Mouse (Mus musculus) limb, embryonic 15.5 days (tissue): ENCODE results near the gene Mmp9. TPM values are rescaled to one million over a fixed set of nuclear protein-coding genes. Genes with fewer than 3 reads are reported as not detected.

ENCODE experiments used
- ATAC-seq: fragments of 200-750 bp; cut with Nextera tagmentation; 2 replicates; pipeline ENCODE4 v1.8.0; 2017; ENCODE audit warnings: low read depth, moderate TSS enrichment; ENCODE audit not compliant: insufficient number of reproducible peaks, low FRiP score, low TSS enrichment
- H3K27ac ChIP-seq: fragments of 300-500 bp; sonication (generic); 2 replicates; pipeline ENCODE4 v1.5.1; 2015; ENCODE audit warnings: moderate library complexity, mild to moderate bottlenecking, inconsistent platforms
- H3K27me3 ChIP-seq: fragments of 300-500 bp; sonication (generic); 2 replicates; pipeline ENCODE4 v1.6.1; 2015; ENCODE audit warnings: inconsistent platforms
- H3K36me3 ChIP-seq: fragments of 300-500 bp; sonication (generic); 2 replicates; pipeline ENCODE4 v1.6.1; 2015; ENCODE audit warnings: inconsistent platforms
- H3K4me1 ChIP-seq: fragments of 300-500 bp; sonication (generic); 2 replicates; pipeline ENCODE4 v1.6.1; 2015; ENCODE audit warnings: inconsistent platforms
- H3K4me2 ChIP-seq: fragments of 300-500 bp; sonication (generic); 2 replicates; pipeline ENCODE4 v1.6.1; 2015; ENCODE audit warnings: mild to moderate bottlenecking, inconsistent platforms
- H3K4me3 ChIP-seq: fragments of 300-500 bp; sonication (generic); 2 replicates; pipeline ENCODE4 v1.5.1; 2015; ENCODE audit warnings: mild to moderate bottlenecking, inconsistent platforms
- H3K9ac ChIP-seq: fragments of 300-500 bp; sonication (generic); 2 replicates; pipeline ENCODE4 v1.6.1; 2015; ENCODE audit warnings: inconsistent platforms
- H3K9me3 ChIP-seq: fragments of 300-500 bp; sonication (generic); 2 replicates; pipeline ENCODE4 v1.6.1; 2016; ENCODE audit warnings: inconsistent platforms
- WGBS: fragments of 180-500 bp; shearing (Covaris S2); methylation state at CpG from one replicate; pipeline ENCODE4 v1.1.7; 2015; 5-methylcytosine and 5-hydroxymethylcytosine counted together
- polyA plus RNA-seq: library from polyadenylated mRNA; unstranded; fragments of >200 nt; fragmentation: Nextera tagmentation; extraction: Ambion mirVana; gene quantifications from 2 replicates; pipeline ENCODE4 v1.2.1, GENCODE M21; 2015

The Mmp9 gene
- polyA plus RNA-seq, 1 experiment from 2014 or later: 22.2 TPM

DNA sequence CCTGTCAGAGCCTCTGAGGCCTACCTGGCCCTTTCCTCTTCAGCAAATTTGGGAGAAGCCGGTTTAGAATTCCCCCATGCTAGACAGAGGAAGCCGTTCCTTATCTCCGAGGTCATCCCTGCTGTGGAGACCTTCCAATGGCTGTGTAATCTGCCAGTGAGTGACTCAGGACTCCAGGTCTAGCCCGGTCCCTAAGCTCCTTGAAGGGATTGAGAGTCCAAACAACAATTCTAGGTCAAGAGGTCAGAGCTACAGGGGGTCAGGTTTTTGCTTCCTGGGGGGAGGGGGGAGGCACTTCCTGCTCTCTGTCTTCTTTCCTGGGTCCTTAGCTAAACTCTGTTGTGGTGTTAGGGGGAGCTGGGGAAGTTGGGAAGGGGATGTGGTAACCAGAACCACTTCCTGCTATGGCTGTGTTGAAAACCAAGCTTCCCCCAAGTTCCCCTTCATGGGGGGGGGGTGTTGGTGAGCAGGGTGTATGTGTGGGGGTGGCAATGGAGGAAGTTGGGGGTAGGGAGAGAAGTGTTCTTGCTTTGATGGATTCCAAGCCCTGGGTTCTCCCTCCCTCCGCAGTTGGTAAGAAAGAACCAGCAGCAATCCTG, 2.2 kb downstream of the Mmp9 start:
- Histone ChIP-seq H3K9me3 (no peaks in the 10 kb centered on the region), H3K27me3 (peaks cover 49% of the 10 kb centered on the region), H3K4me3 (no peak overlapping the region), H3K36me3 (no peaks in the 10 kb centered on the region), H3K4me2 (no peak overlapping the region), H3K4me1 (peaks cover 26% of the 10 kb centered on the region), H3K27ac (no peak overlapping the region), H3K9ac (no peak overlapping the region)
- WGBS: 17% methylated on average over 5 of the region's 5 CpGs
- no peak for ATAC-seq

DNA sequence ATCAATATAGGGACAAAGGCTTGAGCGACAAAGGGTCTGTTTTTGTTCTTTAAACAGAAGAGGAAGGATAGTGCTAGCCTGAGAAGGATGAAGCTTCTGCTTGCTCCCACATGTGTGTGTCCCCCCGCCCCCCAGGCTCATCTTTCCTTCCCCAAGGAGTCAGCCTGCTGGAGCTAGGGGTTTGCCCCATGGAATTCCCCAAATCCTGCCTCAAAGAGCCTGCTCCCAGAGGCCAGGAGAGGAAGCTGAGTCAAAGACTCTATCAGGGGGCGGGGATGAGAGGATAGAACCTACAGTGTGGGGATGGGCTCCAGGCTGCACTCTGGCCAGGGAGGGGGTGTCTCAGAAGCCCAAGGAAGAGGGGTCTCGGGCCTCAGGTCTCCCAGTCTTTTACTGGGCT, 6.9 kb downstream of the Mmp9 start:
- Histone ChIP-seq H3K9ac (no peak overlapping the region), H3K9me3 (no peaks in the 10 kb centered on the region), H3K36me3 (no peaks in the 10 kb centered on the region), H3K4me3 (no peak overlapping the region), H3K4me2 (no peak overlapping the region), H3K27me3 (peaks cover 59% of the 10 kb centered on the region), H3K27ac (no peak overlapping the region), H3K4me1 (peaks cover 25% of the 10 kb centered on the region)
- 35% methylated on average over 4 of the region's 4 CpGs for WGBS
- ATAC-seq: peak; percentile 31; the same call in 1 of the 2 replicates

DNA sequence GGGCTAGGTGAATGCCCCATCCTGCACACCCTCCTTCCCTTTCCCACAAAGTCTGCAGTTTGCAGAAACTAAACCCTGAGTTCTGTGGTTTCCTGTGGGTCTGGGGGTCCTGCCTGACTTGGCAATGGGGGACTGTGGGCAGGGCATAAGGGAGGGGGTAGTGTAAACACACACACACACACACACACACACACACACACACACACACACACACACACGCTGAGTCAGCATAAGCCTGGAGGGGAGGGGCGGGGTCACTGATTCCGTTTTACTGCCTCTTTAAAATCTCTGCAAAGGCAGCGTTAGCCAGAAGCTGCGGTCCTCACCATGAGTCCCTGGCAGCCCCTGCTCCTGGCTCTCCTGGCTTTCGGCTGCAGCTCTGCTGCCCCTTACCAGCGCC, 7.3 kb downstream of the Mmp9 start:
- Histone ChIP-seq H3K4me1 (peaks cover 27% of the 10 kb centered on the region), H3K9me3 (no peaks in the 10 kb centered on the region), H3K27ac (no peak overlapping the region), H3K36me3 (no peaks in the 10 kb centered on the region), H3K4me2 (no peak overlapping the region), H3K9ac (no peak overlapping the region), H3K4me3 (no peak overlapping the region), H3K27me3 (peaks cover 64% of the 10 kb centered on the region)
- WGBS: 6% methylated on average over 6 of the region's 7 CpGs
- peak; percentile 60; the same call in 1 of the 2 replicates for ATAC-seq

DNA sequence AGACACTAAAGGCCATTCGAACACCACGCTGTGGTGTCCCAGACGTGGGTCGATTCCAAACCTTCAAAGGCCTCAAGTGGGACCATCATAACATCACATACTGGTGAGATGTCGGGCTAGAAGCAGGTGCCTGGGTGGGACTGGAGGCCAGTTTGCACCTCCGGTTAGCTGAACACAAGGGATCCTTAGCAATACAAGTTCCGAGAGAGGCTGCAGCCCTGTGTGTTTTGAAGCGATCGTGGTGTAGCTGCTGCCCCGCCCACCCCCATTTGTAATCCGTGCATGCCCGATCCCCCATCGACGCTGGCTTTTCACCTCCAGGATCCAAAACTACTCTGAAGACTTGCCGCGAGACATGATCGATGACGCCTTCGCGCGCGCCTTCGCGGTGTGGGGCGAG, 8.4 kb downstream of the Mmp9 start:
- Histone ChIP-seq H3K9ac (no peak overlapping the region), H3K4me1 (peaks cover 33% of the 10 kb centered on the region), H3K27me3 (peaks cover 73% of the 10 kb centered on the region), H3K36me3 (no peaks in the 10 kb centered on the region), H3K4me3 (peak overlapping the region; percentile 9; the same call in 1 of the 2 replicates), H3K4me2 (peak overlapping the region; percentile 30; the same call in 1 of the 2 replicates), H3K27ac (no peak overlapping the region), H3K9me3 (no peaks in the 10 kb centered on the region)
- no peak for ATAC-seq
- WGBS: 8% methylated on average over 25 of the region's 25 CpGs

DNA sequence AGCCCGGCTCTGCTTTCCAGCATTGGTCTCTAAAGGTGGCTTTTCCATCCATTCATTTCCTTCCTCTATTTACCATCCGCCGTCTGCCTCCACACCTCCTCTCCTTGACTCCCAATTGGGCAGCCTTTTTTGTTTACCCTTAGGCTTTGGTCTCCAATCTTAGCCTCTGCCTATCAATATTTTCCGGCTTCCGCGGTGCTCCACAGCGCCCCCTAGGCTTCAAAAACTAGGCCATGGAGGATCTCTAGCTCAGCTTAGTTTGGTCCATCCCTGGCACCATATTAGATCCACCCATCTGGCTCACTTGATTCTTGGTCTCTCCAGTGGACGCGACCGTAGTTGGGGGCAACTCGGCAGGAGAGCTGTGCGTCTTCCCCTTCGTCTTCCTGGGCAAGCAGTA, 9.9 kb downstream of the Mmp9 start:
- no peak overlapping the region for H3K4me3 ChIP-seq

DNA sequence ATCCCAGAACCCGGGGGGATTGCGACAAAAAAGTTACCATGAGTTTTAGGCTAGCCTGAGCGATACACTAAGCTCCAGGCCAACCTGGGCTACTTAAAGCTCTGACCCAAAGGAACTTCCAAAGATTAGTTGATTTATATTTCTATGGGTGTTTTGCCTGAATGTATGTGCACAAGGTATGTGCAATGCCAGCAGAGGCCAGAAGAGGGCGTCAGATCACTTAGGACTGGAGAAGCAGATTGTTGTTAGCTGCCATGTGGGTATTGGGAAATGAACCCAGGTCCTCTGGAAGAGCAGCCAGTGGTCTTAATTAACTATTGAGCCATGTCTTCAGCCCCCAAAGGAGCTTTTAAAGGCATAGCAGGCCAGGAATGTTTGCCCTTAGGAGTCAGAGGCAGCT, 11.2 kb downstream of the Mmp9 start:
- 83% methylated on average over 4 of the region's 4 CpGs for WGBS
- H3K27me3 ChIP-seq: peaks cover 87% of the 10 kb centered on the region
- no peaks in the 10 kb centered on the region for H3K36me3 ChIP-seq
- H3K9me3 ChIP-seq: no peaks in the 10 kb centered on the region
- no peak overlapping the region for H3K4me2 ChIP-seq
- H3K27ac ChIP-seq: no peak overlapping the region
- no peak overlapping the region for H3K9ac ChIP-seq
- no peak for ATAC-seq
- H3K4me3 ChIP-seq: no peak overlapping the region
- peaks cover 33% of the 10 kb centered on the region for H3K4me1 ChIP-seq

More for the DNA sequence above, 9.9 kb downstream of the Mmp9 start:
- Histone ChIP-seq H3K36me3 (no peaks in the 10 kb centered on the region), H3K4me1 (peaks cover 33% of the 10 kb centered on the region), H3K27me3 (peaks cover 85% of the 10 kb centered on the region), H3K27ac (no peak overlapping the region), H3K9ac (no peak overlapping the region), H3K9me3 (no peaks in the 10 kb centered on the region), H3K4me2 (no peak overlapping the region)
- WGBS: 26% methylated on average over 13 of the region's 13 CpGs
- ATAC-seq: no peak

DNA sequence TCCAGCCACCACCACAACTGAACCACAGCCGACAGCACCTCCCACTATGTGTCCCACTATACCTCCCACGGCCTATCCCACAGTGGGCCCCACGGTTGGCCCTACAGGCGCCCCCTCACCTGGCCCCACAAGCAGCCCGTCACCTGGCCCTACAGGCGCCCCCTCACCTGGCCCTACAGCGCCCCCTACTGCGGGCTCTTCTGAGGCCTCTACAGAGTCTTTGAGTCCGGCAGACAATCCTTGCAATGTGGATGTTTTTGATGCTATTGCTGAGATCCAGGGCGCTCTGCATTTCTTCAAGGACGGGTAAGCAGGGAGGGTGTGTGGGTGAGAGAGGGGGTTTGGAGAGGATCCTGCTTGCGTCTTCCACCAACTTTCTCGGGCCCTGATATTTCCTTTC, 11.9 kb downstream of the Mmp9 start:
- no peaks in the 10 kb centered on the region for H3K9me3 ChIP-seq
- H3K9ac ChIP-seq: no peak overlapping the region
- 32% methylated on average over 13 of the region's 13 CpGs for WGBS
- H3K4me2 ChIP-seq: no peak overlapping the region
- H3K27ac ChIP-seq: no peak overlapping the region
- peaks cover 33% of the 10 kb centered on the region for H3K4me1 ChIP-seq
- no peaks in the 10 kb centered on the region for H3K36me3 ChIP-seq
- no peak overlapping the region for H3K4me3 ChIP-seq
- H3K27me3 ChIP-seq: peaks cover 84% of the 10 kb centered on the region
- ATAC-seq: no peak

DNA sequence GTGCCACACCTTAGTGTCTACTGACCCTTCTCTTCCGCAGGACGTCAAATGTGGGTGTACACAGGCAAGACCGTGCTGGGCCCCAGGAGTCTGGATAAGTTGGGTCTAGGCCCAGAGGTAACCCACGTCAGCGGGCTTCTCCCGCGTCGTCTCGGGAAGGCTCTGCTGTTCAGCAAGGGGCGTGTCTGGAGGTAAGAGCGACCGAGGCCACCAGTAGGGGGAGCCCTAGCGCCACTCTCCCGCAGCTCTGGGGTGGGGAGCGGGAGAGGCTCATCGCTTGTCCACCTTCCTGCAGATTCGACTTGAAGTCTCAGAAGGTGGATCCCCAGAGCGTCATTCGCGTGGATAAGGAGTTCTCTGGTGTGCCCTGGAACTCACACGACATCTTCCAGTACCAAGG, 12.6 kb downstream of the Mmp9 start:
- Histone ChIP-seq H3K9me3 (no peaks in the 10 kb centered on the region), H3K4me2 (peak overlapping the region; percentile 19; the same call in 1 of the 2 replicates), H3K9ac (no peak overlapping the region), H3K36me3 (no peaks in the 10 kb centered on the region), H3K4me3 (no peak overlapping the region), H3K27me3 (peaks cover 79% of the 10 kb centered on the region), H3K27ac (no peak overlapping the region), H3K4me1 (peaks cover 31% of the 10 kb centered on the region)
- 0 out of 2 replicates have a peak, but pooled peaks have one; percentile 44 for ATAC-seq
- WGBS: 1% methylated on average over 21 of the region's 21 CpGs

DNA sequence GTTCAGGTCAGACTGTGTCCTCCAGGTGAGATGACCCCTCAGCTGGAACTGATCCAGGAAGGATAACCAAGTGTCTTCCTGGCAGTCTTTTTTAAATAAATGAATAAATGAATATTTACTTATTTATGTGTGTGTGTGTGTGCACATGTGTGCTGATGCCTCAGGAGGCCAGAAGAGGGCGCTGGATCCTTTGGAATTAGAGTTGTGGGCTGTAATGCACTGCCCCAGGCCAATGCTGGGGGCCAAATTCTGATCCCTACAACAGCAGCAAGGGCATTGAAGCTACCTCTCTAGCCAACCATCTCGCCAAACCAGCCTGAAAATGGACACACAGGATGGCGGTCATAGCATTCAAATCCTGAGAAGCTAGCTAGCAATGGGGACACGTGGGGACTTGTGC, 15.1 kb downstream of the Mmp9 start:
- Histone ChIP-seq H3K9me3 (no peaks in the 10 kb centered on the region), H3K27ac (no peak overlapping the region), H3K27me3 (peaks cover 60% of the 10 kb centered on the region), H3K4me3 (no peak overlapping the region), H3K4me1 (peaks cover 14% of the 10 kb centered on the region), H3K36me3 (no peaks in the 10 kb centered on the region), H3K4me2 (no peak overlapping the region), H3K9ac (no peak overlapping the region)
- ATAC-seq: no peak
- 65% methylated on average over 4 of the region's 4 CpGs for WGBS

DNA sequence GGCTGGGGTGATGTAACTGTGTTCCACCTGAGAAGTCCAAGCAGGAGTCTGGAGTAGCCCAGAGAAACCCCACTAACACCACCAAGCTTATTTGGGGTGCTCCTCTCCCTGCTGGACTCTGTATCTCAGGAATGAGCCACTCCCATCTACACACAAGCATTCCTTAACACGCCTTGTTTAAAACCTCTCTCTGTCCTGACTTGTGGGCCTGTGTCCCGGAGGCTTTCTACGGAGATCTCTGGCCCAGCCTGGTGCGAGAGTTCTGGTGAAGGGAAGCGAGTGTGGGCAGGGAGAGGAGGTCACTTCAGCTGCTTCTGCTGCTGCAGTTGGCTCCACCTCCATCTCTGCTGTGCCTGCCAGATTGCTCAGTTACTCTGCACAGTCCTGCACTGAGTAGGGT, 15.6 kb downstream of the Mmp9 start:
- H3K9ac ChIP-seq: no peak overlapping the region
- peaks cover 56% of the 10 kb centered on the region for H3K27me3 ChIP-seq
- H3K27ac ChIP-seq: no peak overlapping the region
- no peaks in the 10 kb centered on the region for H3K36me3 ChIP-seq
- no peak overlapping the region for H3K4me2 ChIP-seq
- no peak for ATAC-seq
- no peaks in the 10 kb centered on the region for H3K9me3 ChIP-seq
- H3K4me3 ChIP-seq: no peak overlapping the region
- peaks cover 19% of the 10 kb centered on the region for H3K4me1 ChIP-seq
- WGBS: 48% methylated on average over 5 of the region's 5 CpGs

DNA sequence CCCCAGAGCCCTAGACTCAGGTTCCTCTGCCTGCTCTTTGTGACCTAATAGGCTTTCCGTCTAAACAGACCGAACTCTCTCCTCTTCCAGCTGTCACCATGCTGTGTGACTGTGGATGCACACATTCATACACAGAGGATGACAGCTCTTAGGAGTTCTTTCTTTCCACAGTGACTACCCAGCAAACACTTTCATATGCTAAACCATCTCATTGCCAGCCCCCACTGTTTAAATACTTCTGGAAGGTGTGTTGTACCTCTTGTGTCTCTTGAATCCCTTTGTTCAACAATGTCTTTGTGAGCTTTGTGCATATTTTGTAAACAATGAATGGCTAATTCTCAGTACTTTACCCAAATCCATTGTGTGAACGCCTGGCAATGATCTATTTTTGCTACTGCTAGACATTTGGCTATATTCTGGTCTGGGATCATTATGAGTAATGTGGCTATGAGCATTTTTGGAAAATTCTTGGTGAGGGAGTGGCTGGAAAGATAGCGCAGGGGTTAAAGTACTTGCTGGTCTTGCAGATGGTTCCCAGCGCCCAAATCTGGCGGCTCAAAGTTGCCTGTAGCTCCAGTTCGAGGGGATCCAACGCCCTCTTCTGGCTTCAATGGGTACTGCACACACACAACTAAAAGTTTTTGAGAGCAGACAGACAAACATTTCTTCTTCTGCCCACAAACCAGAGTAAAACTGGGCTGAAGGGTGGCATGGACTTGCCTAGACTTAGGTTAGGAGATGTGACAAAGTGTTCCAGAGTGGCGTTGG, 17.2 kb downstream of the Mmp9 start:
- no peaks in the 10 kb centered on the region for H3K36me3 ChIP-seq
- H3K4me3 ChIP-seq: no peak overlapping the region
- no peak overlapping the region for H3K9ac ChIP-seq
- H3K27ac ChIP-seq: no peak overlapping the region
- peaks cover 21% of the 10 kb centered on the region for H3K4me1 ChIP-seq
- H3K9me3 ChIP-seq: no peaks in the 10 kb centered on the region
- H3K27me3 ChIP-seq: peaks cover 52% of the 10 kb centered on the region
- no peak for ATAC-seq
- no peak overlapping the region for H3K4me2 ChIP-seq
- WGBS: 64% methylated on average over 9 of the region's 9 CpGs

DNA sequence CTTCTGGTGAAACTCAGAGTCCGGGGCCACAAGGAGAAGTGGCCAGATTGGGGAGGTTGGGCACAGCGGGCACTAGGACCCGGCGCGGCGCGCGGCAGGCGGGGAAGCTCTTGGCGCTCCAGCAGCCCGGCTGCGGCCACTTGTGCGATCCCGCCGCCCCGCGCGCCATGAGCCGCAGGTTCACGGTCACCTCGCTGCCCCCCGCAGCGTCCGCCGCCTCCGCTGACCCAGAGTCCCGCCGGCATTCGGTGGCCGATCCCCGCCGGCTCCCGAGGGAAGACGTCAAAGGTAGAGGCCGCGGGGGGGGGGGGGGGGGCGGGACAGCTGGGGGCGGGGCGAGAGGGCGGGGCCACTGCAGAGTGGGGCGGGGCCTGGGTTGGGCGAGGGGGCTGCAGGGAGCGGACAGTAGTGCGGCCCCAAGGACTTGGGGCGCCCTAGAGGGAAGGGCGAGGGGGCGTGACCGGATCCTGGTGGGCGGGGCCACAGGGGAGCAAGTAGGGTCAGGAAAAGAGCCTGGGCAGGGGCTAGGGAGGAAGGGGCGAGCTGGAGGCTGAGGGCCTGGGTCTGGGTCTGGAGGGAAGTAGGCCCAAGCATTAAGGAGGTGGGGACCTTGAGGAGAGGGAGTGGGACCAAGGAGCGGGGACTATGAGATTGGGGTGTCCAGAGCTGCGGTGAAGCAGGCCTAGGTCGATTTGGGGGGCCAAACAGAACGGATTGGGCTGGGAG, 20.3 kb downstream of the Mmp9 start, which contains the start of gene Slc12a5:
Gene Slc12a5, plus strand, starts transcription at position 87 of the 726 bp plus-strand sequence.
- peak within 1 kb of the TSS; percentile 69 for H3K4me2 ChIP-seq
- ATAC-seq: no peak
- peak within 1 kb of the TSS; percentile 52 for H3K4me3 ChIP-seq
- peaks cover 13% of the 10 kb centered on the region for H3K4me1 ChIP-seq
- no peaks in the 10 kb centered on the region for H3K9me3 ChIP-seq
- no peaks in the 10 kb centered on the region for H3K36me3 ChIP-seq
- WGBS: 1% methylated on average over 47 of the region's 54 CpGs
- H3K27ac ChIP-seq: no peak within 1 kb of the TSS
- peaks cover 47% of the 10 kb centered on the region for H3K27me3 ChIP-seq
- H3K9ac ChIP-seq: peak within 1 kb of the TSS; percentile 33; the same call in 1 of the 2 replicates
